Mouse (Mus musculus): Measurements from ENCODE around the gene Rxra. TPM values are rescaled to one million over a fixed set of nuclear protein-coding genes. Genes with fewer than 3 reads are reported as not detected.

The Rxra gene
- polyA plus RNA-seq, 1 experiment: 7.0 TPM

DNA sequence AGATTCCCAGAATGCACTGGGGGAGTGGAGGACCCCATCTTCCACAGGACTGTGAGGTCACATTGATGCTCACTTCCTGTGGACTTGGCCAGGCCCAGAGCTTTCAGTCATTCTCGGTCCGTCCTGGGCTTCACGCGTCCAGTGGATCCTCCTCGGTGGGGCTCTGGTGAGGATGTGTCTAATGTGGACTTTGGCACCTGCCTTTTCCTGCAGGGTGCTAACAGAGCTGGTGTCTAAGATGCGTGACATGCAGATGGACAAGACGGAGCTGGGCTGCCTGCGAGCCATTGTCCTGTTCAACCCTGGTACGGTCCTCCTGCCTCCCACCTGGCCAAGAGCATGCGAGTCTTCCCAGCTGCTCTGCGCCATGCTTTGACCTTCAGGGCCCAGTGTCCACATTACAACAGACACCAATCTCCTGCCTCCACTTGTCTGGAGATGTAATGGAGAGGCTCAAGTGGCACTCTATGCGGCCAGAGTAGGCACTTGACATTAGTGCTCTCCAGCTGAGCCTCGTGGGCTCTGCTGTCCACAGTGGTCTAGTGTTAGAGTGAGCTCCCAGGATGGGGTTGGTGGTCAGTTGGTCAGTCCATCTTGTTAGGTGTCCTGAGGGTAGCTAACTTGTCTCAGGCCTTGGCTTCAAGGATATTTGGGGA, 79.9 kb downstream of the Rxra start:
- Histone ChIP-seq H3K9me3 (no peaks in the 10 kb centered on the region), H3K4me3 (replicated peaks) (no peak overlapping the region), H3K36me3 (replicated peaks; ENCODE audit: low read length) (no peaks in the 10 kb centered on the region), H3K4me1 (peaks cover 43% of the 10 kb centered on the region), H3K27me3 (replicated peaks) (peaks cover 70% of the 10 kb centered on the region)
- TF ChIP-seq FLI1 (IDR thresholded peaks at IDR 0.05; ENCODE audit: low read length): no peak
- TF ChIP-seq GATA1 (IDR thresholded peaks at IDR 0.05; ENCODE audit: borderline replicate concordance, low read length): no peak

DNA sequence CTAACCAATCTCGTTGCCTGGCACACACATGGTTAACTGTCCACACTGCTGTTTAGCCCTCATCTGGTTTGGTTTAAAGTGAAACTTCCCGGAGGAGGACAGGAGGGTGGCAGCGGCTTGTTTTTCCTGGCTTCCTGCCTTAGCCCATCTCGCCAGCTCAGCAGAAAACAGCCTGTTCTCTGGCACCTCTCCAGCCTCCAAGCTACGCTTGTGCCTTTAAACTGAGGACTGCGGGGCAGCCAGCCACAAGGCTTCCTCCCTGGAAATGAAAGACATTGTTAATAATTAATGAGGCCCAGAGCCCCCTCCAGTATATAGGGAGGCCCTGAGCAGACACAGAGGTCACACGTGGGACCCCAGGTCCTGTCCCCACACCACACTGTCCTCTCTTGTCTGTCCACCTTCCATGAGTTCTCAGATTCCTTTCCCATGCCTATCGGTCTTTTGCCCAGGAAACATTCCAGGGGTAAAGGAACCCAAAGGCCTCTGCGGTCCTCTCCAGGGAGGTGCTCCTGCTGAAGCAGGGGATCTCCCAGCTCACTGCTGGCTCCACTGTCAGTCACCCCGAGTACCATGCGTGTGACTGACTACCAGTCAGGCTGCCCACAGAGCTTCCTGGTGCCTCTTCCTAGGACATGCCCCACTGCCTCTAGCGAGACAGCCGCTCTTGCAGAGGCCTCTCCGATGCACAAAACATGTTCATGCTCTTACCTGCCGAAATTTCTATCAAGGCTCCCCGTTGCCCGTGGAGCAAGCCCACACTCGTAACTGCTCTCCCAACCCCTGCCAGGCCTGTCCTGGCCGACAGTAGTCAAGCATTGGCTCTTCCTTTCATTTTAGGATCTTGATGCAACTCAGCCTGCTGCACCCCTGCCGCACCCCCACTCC, 82.4 kb downstream of the Rxra start:
- Histone ChIP-seq H3K36me3 (replicated peaks; ENCODE audit: low read length) (no peaks in the 10 kb centered on the region), H3K4me3 (replicated peaks) (peak overlapping the region; percentile 88), H3K4me1 (peaks cover 43% of the 10 kb centered on the region), H3K9me3 (0 out of 2 replicates have a peak, but pooled peaks cover 2% of the 10 kb centered on the region), H3K27me3 (replicated peaks) (peaks cover 62% of the 10 kb centered on the region)
- TF ChIP-seq FLI1 (IDR thresholded peaks at IDR 0.05; ENCODE audit: low read length): no peak
- no peak for TF ChIP-seq GATA1 (IDR thresholded peaks at IDR 0.05; ENCODE audit: borderline replicate concordance, low read length)

DNA sequence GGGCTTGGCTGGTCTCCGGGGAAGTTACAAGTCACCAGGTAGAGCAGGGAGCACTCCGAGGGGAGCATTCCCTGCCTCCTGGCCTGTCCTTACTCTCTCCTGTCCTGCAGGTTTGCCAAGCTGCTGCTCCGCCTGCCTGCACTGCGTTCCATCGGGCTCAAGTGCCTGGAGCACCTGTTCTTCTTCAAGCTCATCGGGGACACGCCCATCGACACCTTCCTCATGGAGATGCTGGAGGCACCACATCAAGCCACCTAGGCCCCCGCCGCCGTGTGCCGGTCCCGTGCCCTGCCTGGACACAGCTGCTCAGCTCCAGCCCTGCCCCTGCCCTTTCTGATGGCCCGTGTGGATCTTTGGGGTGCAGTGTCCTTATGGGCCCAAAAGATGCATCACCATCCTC, 83.2 kb downstream of the Rxra start:
- Histone ChIP-seq H3K27me3 (replicated peaks) (peaks cover 61% of the 10 kb centered on the region), H3K36me3 (replicated peaks; ENCODE audit: low read length) (no peaks in the 10 kb centered on the region), H3K9me3 (0 out of 2 replicates have a peak, but pooled peaks cover 2% of the 10 kb centered on the region), H3K4me3 (replicated peaks) (peak overlapping the region; percentile 88), H3K4me1 (peaks cover 45% of the 10 kb centered on the region)
- no peak for TF ChIP-seq FLI1 (IDR thresholded peaks at IDR 0.05; ENCODE audit: low read length)
- TF ChIP-seq GATA1 (IDR thresholded peaks at IDR 0.05; ENCODE audit: borderline replicate concordance, low read length): no peak

DNA sequence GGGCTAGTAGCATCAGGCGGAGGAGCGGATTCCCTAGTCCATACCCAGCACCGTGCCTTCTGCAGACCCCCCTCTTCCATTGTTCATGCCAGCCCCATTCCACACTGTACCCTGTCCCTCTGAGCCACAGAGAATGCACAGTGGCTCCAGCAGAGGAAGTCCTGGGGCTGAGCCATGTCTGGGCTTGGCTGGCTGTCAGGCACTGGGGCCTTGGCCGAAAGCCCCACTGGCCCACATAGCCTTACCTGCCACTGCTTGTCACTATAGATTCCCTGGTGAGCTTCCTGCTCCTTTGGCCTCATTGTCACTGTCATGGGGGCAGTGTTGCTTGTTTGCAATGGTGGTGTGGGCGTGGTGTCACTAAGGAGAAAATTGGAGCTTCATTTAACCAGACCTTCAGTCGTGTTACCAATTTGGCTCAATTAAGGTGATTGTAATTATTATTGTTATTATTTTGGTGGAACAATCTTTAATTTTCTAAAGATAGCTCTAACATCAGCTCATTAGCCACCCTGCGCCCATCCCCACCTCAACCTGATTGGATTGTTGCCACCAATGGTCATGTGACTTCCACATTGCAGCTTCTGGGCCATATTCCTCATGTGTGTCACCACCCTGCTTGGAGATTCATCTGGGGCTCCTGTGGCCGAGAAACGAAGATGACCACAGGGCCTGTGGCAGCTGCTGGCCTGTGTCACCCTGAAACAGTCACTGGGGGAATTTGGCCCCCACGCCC, 85.2 kb downstream of the Rxra start:
- Histone ChIP-seq H3K27me3 (replicated peaks) (peaks cover 50% of the 10 kb centered on the region), H3K4me3 (replicated peaks) (no peak overlapping the region), H3K9me3 (0 out of 2 replicates have a peak, but pooled peaks cover 2% of the 10 kb centered on the region), H3K4me1 (peaks cover 45% of the 10 kb centered on the region), H3K36me3 (replicated peaks; ENCODE audit: low read length) (no peaks in the 10 kb centered on the region)
- TF ChIP-seq GATA1 (IDR thresholded peaks at IDR 0.05; ENCODE audit: borderline replicate concordance, low read length) (no peak), FLI1 (IDR thresholded peaks at IDR 0.05; ENCODE audit: low read length) (no peak)

DNA sequence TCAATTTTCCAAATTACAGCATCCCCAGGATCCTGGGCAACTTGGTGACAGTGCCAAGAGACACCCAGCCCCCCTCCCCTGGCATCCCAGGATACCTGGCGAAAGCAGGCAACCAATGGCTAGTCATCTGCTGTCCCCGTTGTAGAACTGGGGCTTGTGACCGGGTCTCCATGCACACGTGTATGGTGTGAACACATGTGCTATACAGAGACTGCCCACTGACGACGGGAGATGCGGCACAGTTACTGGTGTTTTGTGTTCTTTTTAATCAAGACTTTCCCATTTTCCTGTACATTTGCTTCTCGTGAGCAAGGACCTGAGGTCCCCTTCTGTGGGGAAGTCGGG, 85.7 kb downstream of the Rxra start:
- H3K36me3 ChIP-seq (replicated peaks; ENCODE audit: low read length): no peaks in the 10 kb centered on the region

DNA sequence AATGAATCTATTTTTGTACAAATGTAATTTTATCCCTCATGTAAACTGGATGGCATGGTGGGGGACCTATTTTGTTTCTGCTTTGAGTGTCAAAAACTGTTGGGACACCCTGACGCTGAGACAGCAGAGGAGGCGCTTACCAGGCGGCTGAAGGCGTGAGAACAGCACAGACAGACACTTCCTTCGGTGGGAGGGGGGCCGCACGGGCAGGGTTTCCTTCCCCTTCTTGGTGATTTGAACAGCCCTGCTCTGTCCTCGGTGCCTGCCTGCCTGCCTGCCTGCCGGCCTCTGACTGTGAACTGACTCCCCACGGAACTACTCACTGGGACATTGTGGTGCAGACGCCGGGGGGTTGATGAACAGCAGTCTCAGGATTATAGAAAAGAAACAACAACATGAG, 86.3 kb downstream of the Rxra start:
- Histone ChIP-seq H3K36me3 (replicated peaks; ENCODE audit: low read length) (no peaks in the 10 kb centered on the region), H3K27me3 (replicated peaks) (peaks cover 51% of the 10 kb centered on the region), H3K9me3 (0 out of 2 replicates have a peak, but pooled peaks cover 2% of the 10 kb centered on the region), H3K4me1 (peaks cover 40% of the 10 kb centered on the region), H3K4me3 (replicated peaks) (no peak overlapping the region)
- TF ChIP-seq GATA1 (IDR thresholded peaks at IDR 0.05; ENCODE audit: borderline replicate concordance, low read length) (no peak), FLI1 (IDR thresholded peaks at IDR 0.05; ENCODE audit: low read length) (no peak)

More for the DNA sequence above, 85.7 kb downstream of the Rxra start:
- H3K4me1 ChIP-seq: peaks cover 45% of the 10 kb centered on the region
- peaks cover 50% of the 10 kb centered on the region for H3K27me3 ChIP-seq (replicated peaks)
- no peak for TF ChIP-seq FLI1 (IDR thresholded peaks at IDR 0.05; ENCODE audit: low read length)
- TF ChIP-seq GATA1 (IDR thresholded peaks at IDR 0.05; ENCODE audit: borderline replicate concordance, low read length): no peak
- H3K9me3 ChIP-seq: 0 out of 2 replicates have a peak, but pooled peaks cover 2% of the 10 kb centered on the region
- no peak overlapping the region for H3K4me3 ChIP-seq (replicated peaks)

DNA sequence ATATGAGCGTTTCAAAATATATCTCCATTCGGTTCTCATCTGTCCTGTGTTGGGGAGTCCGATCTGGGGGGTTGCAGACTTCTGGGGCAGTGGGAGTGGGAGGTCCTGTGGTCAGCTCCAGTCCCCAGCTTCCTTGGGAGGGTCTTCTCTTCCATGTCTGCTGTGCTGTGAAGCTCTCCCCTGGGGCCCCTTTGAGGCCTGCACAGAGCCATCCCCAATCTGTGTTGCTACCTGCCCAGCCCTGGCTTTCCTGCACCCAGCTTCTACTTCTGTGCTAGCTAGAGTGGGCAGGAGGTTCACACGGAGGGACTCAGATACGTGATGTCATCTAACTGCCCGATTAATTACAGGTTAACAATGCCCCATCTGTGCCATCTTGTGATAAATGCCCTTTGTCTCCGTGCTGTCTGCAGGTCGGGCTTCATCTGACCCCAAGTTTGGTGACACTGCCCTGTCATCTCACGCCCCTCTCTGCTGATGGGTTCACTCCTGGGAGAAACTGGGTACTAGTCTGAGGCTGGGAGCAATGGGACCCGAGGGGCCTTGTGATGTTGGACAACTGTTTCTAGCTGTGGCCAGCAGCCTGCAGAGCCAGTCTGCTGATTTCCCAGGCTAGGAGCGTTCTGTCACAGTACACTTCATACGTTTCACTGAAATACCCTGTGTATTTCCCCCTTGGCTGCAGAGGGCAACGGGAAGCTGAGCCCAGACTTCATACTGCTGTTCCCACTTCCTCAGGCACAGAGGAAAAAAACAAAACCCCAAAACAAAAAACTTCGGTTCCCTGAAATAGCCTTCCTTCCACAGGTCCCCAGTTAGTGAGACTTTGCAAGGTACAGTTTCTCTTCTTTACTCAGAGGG, 86.9 kb downstream of the Rxra start:
- TF ChIP-seq GATA1 (IDR thresholded peaks at IDR 0.05; ENCODE audit: borderline replicate concordance, low read length): no peak
- Histone ChIP-seq H3K4me3 (replicated peaks) (no peak overlapping the region), H3K36me3 (replicated peaks; ENCODE audit: low read length) (no peaks in the 10 kb centered on the region), H3K27me3 (replicated peaks) (peaks cover 53% of the 10 kb centered on the region), H3K4me1 (peaks cover 33% of the 10 kb centered on the region), H3K9me3 (0 out of 2 replicates have a peak, but pooled peaks cover 2% of the 10 kb centered on the region)

DNA sequence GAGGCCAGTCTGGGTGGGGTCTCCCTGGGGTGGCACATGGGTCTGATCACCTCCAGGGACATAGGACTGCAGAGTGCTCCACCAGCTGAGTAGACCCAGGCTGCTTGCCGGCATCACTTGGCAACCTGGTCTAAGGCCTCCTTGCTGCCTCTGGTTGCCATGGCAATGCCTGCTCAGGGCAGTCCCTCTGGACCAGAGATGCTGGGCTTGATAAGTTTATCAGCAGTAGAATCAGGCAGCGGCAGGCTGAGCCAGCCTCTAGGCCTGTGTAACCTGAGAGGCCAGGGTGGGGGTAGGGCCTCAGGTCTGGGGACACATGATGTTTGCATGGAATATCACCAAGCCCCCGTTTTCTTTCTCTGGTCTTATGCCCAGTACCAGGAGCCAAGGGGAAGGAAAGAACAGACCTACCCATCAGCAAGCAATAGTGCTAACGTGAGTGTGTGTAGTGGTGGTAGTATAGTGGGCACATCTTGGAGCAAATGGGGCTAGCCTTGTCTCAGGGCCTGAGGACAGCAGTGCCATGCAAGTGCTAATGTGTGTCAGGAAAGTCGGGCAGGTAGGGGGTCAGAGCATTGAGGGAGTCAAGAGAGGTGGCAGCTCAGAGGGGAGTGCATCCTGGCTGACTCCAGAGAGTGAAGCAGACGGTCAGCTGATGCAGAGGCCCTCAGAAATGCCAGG, 88.2 kb downstream of the Rxra start:
- no peaks in the 10 kb centered on the region for H3K36me3 ChIP-seq (replicated peaks; ENCODE audit: low read length)
- no peak for TF ChIP-seq FLI1 (IDR thresholded peaks at IDR 0.05; ENCODE audit: low read length)
- no peak for TF ChIP-seq GATA1 (IDR thresholded peaks at IDR 0.05; ENCODE audit: borderline replicate concordance, low read length)

More for the DNA sequence above, 88.2 kb downstream of the Rxra start:
- Histone ChIP-seq H3K4me3 (replicated peaks) (no peak overlapping the region), H3K9me3 (0 out of 2 replicates have a peak, but pooled peaks cover 2% of the 10 kb centered on the region), H3K4me1 (peaks cover 21% of the 10 kb centered on the region), H3K27me3 (replicated peaks) (peaks cover 58% of the 10 kb centered on the region)

Data from megakaryocyte, embryonic 14.5 days (primary cell).